Mouse (Mus musculus) intestine, embryonic 16.5 days (tissue): ENCODE data around the gene Slamf7. TPM values are rescaled to one million over a fixed set of nuclear protein-coding genes. Genes with fewer than 3 reads are reported as not detected.

Experiments used
- ATAC-seq: fragments of 200-750 bp; cut with Nextera tagmentation; 2 replicates; pipeline ENCODE4 v1.8.0; 2017; ENCODE audit warnings: moderate TSS enrichment, moderate library complexity
- H3K27ac ChIP-seq: fragments of 300-500 bp; sonication (generic); 2 replicates; pipeline ENCODE4 v1.5.1; 2014; ENCODE audit warnings: mild to moderate bottlenecking, low read length
- H3K27me3 ChIP-seq: fragments of 300-500 bp; sonication (generic); replicated peaks from 2 replicates; pipeline ENCODE4 v1.6.1; 2014; ENCODE audit warnings: low read length, control low read depth, mixed read lengths; ENCODE audit not compliant: control insufficient read depth, insufficient read depth
- H3K36me3 ChIP-seq: fragments of 300-500 bp; sonication (generic); 2 replicates; pipeline ENCODE4 v1.6.1; 2014; ENCODE audit warnings: low read length, control low read depth; ENCODE audit not compliant: control insufficient read depth, insufficient read depth
- H3K4me1 ChIP-seq: fragments of 300-500 bp; sonication (generic); 2 replicates; pipeline ENCODE4 v1.6.1; 2014; ENCODE audit warnings: low read length, control low read depth, mixed read lengths; ENCODE audit not compliant: control insufficient read depth, insufficient read depth
- H3K4me2 ChIP-seq: fragments of 300-500 bp; sonication (generic); 2 replicates; pipeline ENCODE4 v1.6.1; 2014; ENCODE audit warnings: low read depth, low read length, control low read depth
- H3K4me3 ChIP-seq: fragments of 300-500 bp; sonication (generic); 2 replicates; pipeline ENCODE4 v1.5.1; 2014; ENCODE audit warnings: mild to moderate bottlenecking, low read length
- H3K9ac ChIP-seq: fragments of 300-500 bp; sonication (generic); 2 replicates; pipeline ENCODE4 v1.6.1; 2014; ENCODE audit warnings: low read depth, low read length
- H3K9me3 ChIP-seq: fragments of 300-500 bp; sonication (generic); 2 replicates; pipeline ENCODE4 v1.6.1; 2016; ENCODE audit warnings: low read length, control low read depth; ENCODE audit not compliant: control insufficient read depth
- WGBS: fragments of 180-500 bp; shearing (Covaris S2); extraction: QIAGEN DNeasy Blood & Tissue Kit; methylation state at CpG from one replicate; pipeline ENCODE4 v1.1.7; 2014; 5-methylcytosine and 5-hydroxymethylcytosine counted together
- polyA plus RNA-seq: library from polyadenylated mRNA; unstranded; fragments of >200 nt; fragmentation: Nextera tagmentation; extraction: Ambion mirVana; gene quantifications from 2 replicates; pipeline ENCODE4 v1.2.1, GENCODE M21; 2015

The Slamf7 gene
- polyA plus RNA-seq, 1 experiment from 2014 or later: 0.18 TPM

- WGBS: 67% methylated on average over 5 of the region's 5 CpGs
- Histone ChIP-seq H3K4me1 (no peaks in the 10 kb centered on the region), H3K36me3 (no peaks in the 10 kb centered on the region), H3K27ac (no peak overlapping the region), H3K9ac (no peak overlapping the region), H3K27me3 (no peaks in the 10 kb centered on the region), H3K4me3 (no peak overlapping the region), H3K4me2 (no peak overlapping the region), H3K9me3 (no peaks in the 10 kb centered on the region)
- ATAC-seq: no peak
These were observed 6.3 kb downstream of the Slamf7 start for GRCm38 (mm10) chr1:171646429-171646940.

- Histone ChIP-seq H3K27me3 (no peaks in the 10 kb centered on the region), H3K9me3 (no peaks in the 10 kb centered on the region), H3K4me1 (no peaks in the 10 kb centered on the region), H3K4me3 (no peak overlapping the region), H3K27ac (no peak overlapping the region), H3K36me3 (no peaks in the 10 kb centered on the region), H3K9ac (no peak overlapping the region), H3K4me2 (no peak overlapping the region)
- 78% methylated on average over 7 of the region's 7 CpGs for WGBS
- ATAC-seq: no peak
These were observed 9.2 kb downstream of the Slamf7 start for GRCm38 (mm10) chr1:171643612-171644011.

GRCm38 (mm10) chr1:171640796-171641195, 12.0 kb downstream of the Slamf7 start:
- no peak for ATAC-seq
- Histone ChIP-seq H3K27ac (no peak overlapping the region), H3K9me3 (no peaks in the 10 kb centered on the region), H3K4me2 (no peak overlapping the region), H3K9ac (no peak overlapping the region), H3K4me3 (no peak overlapping the region), H3K27me3 (no peaks in the 10 kb centered on the region), H3K4me1 (no peaks in the 10 kb centered on the region), H3K36me3 (no peaks in the 10 kb centered on the region)
- 91% methylated on average over 6 of the region's 6 CpGs for WGBS

GRCm38 (mm10) chr1:171638686-171639085, 14.1 kb downstream of the Slamf7 start:
- no peaks in the 10 kb centered on the region for H3K27me3 ChIP-seq

GRCm38 (mm10) chr1:171637101-171637500, 15.7 kb downstream of the Slamf7 start:
- 75% methylated on average over 8 of the region's 8 CpGs for WGBS
- Histone ChIP-seq H3K27ac (no peak overlapping the region), H3K27me3 (no peaks in the 10 kb centered on the region), H3K9me3 (no peaks in the 10 kb centered on the region), H3K9ac (no peak overlapping the region), H3K36me3 (no peaks in the 10 kb centered on the region), H3K4me1 (no peaks in the 10 kb centered on the region), H3K4me2 (no peak overlapping the region), H3K4me3 (no peak overlapping the region)
- ATAC-seq: no peak

More at GRCm38 (mm10) chr1:171638686-171639085, 14.1 kb downstream of the Slamf7 start:
- no peak overlapping the region for H3K9ac ChIP-seq
- no peaks in the 10 kb centered on the region for H3K4me1 ChIP-seq
- WGBS: 70% methylated on average over 2 of the region's 2 CpGs
- no peak overlapping the region for H3K4me2 ChIP-seq
- H3K4me3 ChIP-seq: no peak overlapping the region
- no peaks in the 10 kb centered on the region for H3K9me3 ChIP-seq
- H3K36me3 ChIP-seq: no peaks in the 10 kb centered on the region
- ATAC-seq: no peak
- H3K27ac ChIP-seq: no peak overlapping the region

- Histone ChIP-seq H3K4me2 (no peak overlapping the region), H3K4me3 (no peak overlapping the region), H3K9ac (no peak overlapping the region), H3K36me3 (no peaks in the 10 kb centered on the region), H3K27me3 (no peaks in the 10 kb centered on the region), H3K9me3 (no peaks in the 10 kb centered on the region), H3K27ac (no peak overlapping the region), H3K4me1 (no peaks in the 10 kb centered on the region)
- no peak for ATAC-seq
- 56% methylated on average over 6 of the region's 6 CpGs for WGBS
These were observed 17.1 kb downstream of the Slamf7 start for GRCm38 (mm10) chr1:171635696-171636095.

GRCm38 (mm10) chr1:171631447-171631846, 21.4 kb downstream of the Slamf7 start:
- no peak overlapping the region for H3K27ac ChIP-seq
- H3K4me3 ChIP-seq: no peak overlapping the region
- no peak for ATAC-seq
- 66% methylated on average over 2 of the region's 2 CpGs for WGBS
- H3K27me3 ChIP-seq: no peaks in the 10 kb centered on the region
- no peak overlapping the region for H3K9ac ChIP-seq
- no peaks in the 10 kb centered on the region for H3K36me3 ChIP-seq
- H3K4me1 ChIP-seq: no peaks in the 10 kb centered on the region
- no peaks in the 10 kb centered on the region for H3K9me3 ChIP-seq
- H3K4me2 ChIP-seq: no peak overlapping the region

- no peak for ATAC-seq
These were observed 21.9 kb downstream of the Slamf7 start for GRCm38 (mm10) chr1:171630912-171631311.

GRCm38 (mm10) chr1:171630041-171630440, 22.8 kb downstream of the Slamf7 start:
- Histone ChIP-seq H3K9ac (no peak overlapping the region), H3K4me1 (no peaks in the 10 kb centered on the region), H3K9me3 (no peaks in the 10 kb centered on the region), H3K4me2 (no peak overlapping the region), H3K36me3 (no peaks in the 10 kb centered on the region), H3K27ac (no peak overlapping the region), H3K27me3 (no peaks in the 10 kb centered on the region), H3K4me3 (no peak overlapping the region)
- WGBS: 72% methylated on average over 7 of the region's 7 CpGs
- no peak for ATAC-seq

More at GRCm38 (mm10) chr1:171630912-171631311, 21.9 kb downstream of the Slamf7 start:
- Histone ChIP-seq H3K9ac (no peak overlapping the region), H3K4me3 (no peak overlapping the region), H3K4me2 (no peak overlapping the region), H3K36me3 (no peaks in the 10 kb centered on the region), H3K9me3 (no peaks in the 10 kb centered on the region), H3K4me1 (no peaks in the 10 kb centered on the region), H3K27ac (no peak overlapping the region), H3K27me3 (no peaks in the 10 kb centered on the region)
- 67% methylated on average over 4 of the region's 4 CpGs for WGBS

GRCm38 (mm10) chr1:171629168-171629567, 23.7 kb downstream of the Slamf7 start:
- Histone ChIP-seq H3K4me3 (no peak overlapping the region), H3K4me1 (no peaks in the 10 kb centered on the region), H3K36me3 (no peaks in the 10 kb centered on the region), H3K27ac (no peak overlapping the region), H3K27me3 (no peaks in the 10 kb centered on the region), H3K9ac (no peak overlapping the region), H3K9me3 (no peaks in the 10 kb centered on the region), H3K4me2 (no peak overlapping the region)
- no peak for ATAC-seq
- 68% methylated on average over 6 of the region's 6 CpGs for WGBS
